Mouse (Mus musculus) spleen, adult 2 months (tissue): ENCODE measurements around the gene Bcl6.

Experiments
- CTCF ChIP-seq: fragments of 200-500 bp; IDR thresholded peaks from 2 replicates; pipeline ENCODE4 v1.5.1; 2011; ENCODE audit warnings: mild to moderate bottlenecking, inconsistent platforms; ENCODE audit not compliant: insufficient read depth, insufficient read length, insufficient replicate concordance; ENCODE audit errors: extremely low read depth
- POLR2A ChIP-seq: fragments of 200-500 bp; IDR thresholded peaks from 2 replicates; pipeline ENCODE4 v1.6.1; 2011; ENCODE audit warnings: low read depth, low read length, inconsistent platforms

GRCm38 (mm10) chr16:23921697-23922096, 67.0 kb downstream of the Bcl6 start:
- TF ChIP-seq CTCF (no peak), POLR2A (no peak)
